Mouse (Mus musculus) stomach, embryonic 16.5 days (tissue): ENCODE measurements around the gene Sfi1. TPM values are rescaled to one million over a fixed set of nuclear protein-coding genes. Genes with fewer than 3 reads are reported as not detected.
A peak's percentile ranks its signal among the peaks of the same experiment; 100 is the strongest.
"Not testable (repeated sequence)": the region's sequence is repeated elsewhere in the genome, so short reads cannot be mapped to it uniquely, and the experiment has no call there.

Source experiments
- ATAC-seq: fragments of 200-750 bp; cut with Nextera tagmentation; 2 replicates; pipeline ENCODE4 v1.8.0; 2017; ENCODE audit warnings: moderate number of reproducible peaks, moderate TSS enrichment; ENCODE audit not compliant: insufficient read depth, low FRiP score
- H3K27ac ChIP-seq: fragments of 300-500 bp; sonication (generic); 2 replicates; pipeline ENCODE4 v1.5.1; 2014; ENCODE audit warnings: low read length
- H3K27me3 ChIP-seq: fragments of 300-500 bp; sonication (generic); 2 replicates; pipeline ENCODE4 v1.6.1; 2014; ENCODE audit warnings: low read length, control low read depth, mixed read lengths; ENCODE audit not compliant: control insufficient read depth, insufficient read depth
- H3K36me3 ChIP-seq: fragments of 300-500 bp; sonication (generic); 2 replicates; pipeline ENCODE4 v1.6.1; 2014; ENCODE audit warnings: low read length; ENCODE audit not compliant: control insufficient read depth, insufficient read depth
- H3K4me1 ChIP-seq: fragments of 300-500 bp; sonication (generic); 2 replicates; pipeline ENCODE4 v1.6.1; 2014; ENCODE audit warnings: low read length, control low read depth, mixed read lengths; ENCODE audit not compliant: control insufficient read depth, insufficient read depth
- H3K4me2 ChIP-seq: fragments of 300-500 bp; sonication (generic); 2 replicates; pipeline ENCODE4 v1.6.1; 2014; ENCODE audit warnings: low read depth, low read length, mixed read lengths
- H3K4me3 ChIP-seq: fragments of 300-500 bp; sonication (generic); replicated peaks from 2 replicates; pipeline ENCODE4 v1.5.1; 2014; ENCODE audit warnings: mild to moderate bottlenecking, low read length
- H3K9ac ChIP-seq: fragments of 300-500 bp; sonication (generic); 2 replicates; pipeline ENCODE4 v1.6.1; 2014; ENCODE audit warnings: low read length
- H3K9me3 ChIP-seq: fragments of 300-500 bp; sonication (generic); replicated peaks from 2 replicates; pipeline ENCODE4 v1.6.1; 2016; ENCODE audit warnings: low read length, control low read depth; ENCODE audit not compliant: control insufficient read depth
- WGBS: fragments of 180-500 bp; shearing (Covaris S2); extraction: QIAGEN DNeasy Blood & Tissue Kit; methylation state at CpG from one replicate; pipeline ENCODE4 v1.1.7; 2014; 5-methylcytosine and 5-hydroxymethylcytosine counted together
- polyA plus RNA-seq: library from polyadenylated mRNA; unstranded; fragments of >200 nt; fragmentation: Nextera tagmentation; extraction: Ambion mirVana; gene quantifications from 2 replicates; pipeline ENCODE4 v1.2.1, GENCODE M21; 2015

Gene Sfi1
- polyA plus RNA-seq, 1 experiment from 2014 or later = 14.6 TPM

GRCm38 (mm10) chr11:3203771-3204170 lies 10.5 kb upstream of the Sfi1 start:
- Histone ChIP-seq H3K4me1 (no peaks in the 10 kb centered on the region), H3K9ac (no peak overlapping the region), H3K27me3 (no peaks in the 10 kb centered on the region), H3K4me2 (peak overlapping the region; percentile 29), H3K36me3 (peaks cover 6% of the 10 kb centered on the region; the same call in 1 of the 2 replicates), H3K4me3 (peak overlapping the region; percentile 42), H3K9me3 (no peaks in the 10 kb centered on the region), H3K27ac (no peak overlapping the region)
- 65% methylated on average over 2 of the region's 2 CpGs for WGBS
- no peak for ATAC-seq

- WGBS = under 1% methylated on average over 33 of the region's 57 CpGs
- H3K27ac ChIP-seq = peak overlapping the region; percentile 2; the same call in 1 of the 2 replicates
- ATAC-seq = peak; percentile 32; the same call in 1 of the 2 replicates
These were observed 9.6 kb upstream of the Sfi1 start for GRCm38 (mm10) chr11:3202781-3203441.

GRCm38 (mm10) chr11:3202231-3202701 lies 9.0 kb upstream of the Sfi1 start, which contains the start of gene Eif4enif1:
Gene Eif4enif1 (plus strand): TSS chr11:3202392.
- Histone ChIP-seq H3K27ac (peak within 1 kb of the TSS; percentile 2; the same call in 1 of the 2 replicates), H3K36me3 (peaks cover 4% of the 10 kb centered on the region; the same call in 1 of the 2 replicates), H3K9ac (peak within 1 kb of the TSS; percentile 56), H3K4me1 (no peaks in the 10 kb centered on the region), H3K4me3 (peak within 1 kb of the TSS; percentile 42), H3K9me3 (no peaks in the 10 kb centered on the region), H3K27me3 (no peaks in the 10 kb centered on the region), H3K4me2 (peak within 1 kb of the TSS; percentile 29)
- WGBS = under 1% methylated on average over 41 of the region's 57 CpGs
- peak; percentile 73 for ATAC-seq

More at GRCm38 (mm10) chr11:3202781-3203441, 9.6 kb upstream of the Sfi1 start:
- no peaks in the 10 kb centered on the region for H3K9me3 ChIP-seq
- H3K4me2 ChIP-seq = peak overlapping the region; percentile 29
- no peaks in the 10 kb centered on the region for H3K4me1 ChIP-seq
- H3K4me3 ChIP-seq = peak overlapping the region; percentile 42
- peaks cover 6% of the 10 kb centered on the region; the same call in 1 of the 2 replicates for H3K36me3 ChIP-seq
- peak overlapping the region; percentile 56 for H3K9ac ChIP-seq
- no peaks in the 10 kb centered on the region for H3K27me3 ChIP-seq

- Histone ChIP-seq H3K4me3 (peak overlapping the region; percentile 42), H3K27me3 (no peaks in the 10 kb centered on the region), H3K9me3 (no peaks in the 10 kb centered on the region), H3K9ac (0 out of 2 replicates have a peak overlapping the region, but pooled peaks have one; percentile 0), H3K27ac (no peak overlapping the region), H3K4me2 (peak overlapping the region; percentile 21), H3K36me3 (no peaks in the 10 kb centered on the region), H3K4me1 (no peaks in the 10 kb centered on the region)
- ATAC-seq = no peak
- 5% methylated on average over 16 of the region's 16 CpGs for WGBS
These were observed 8.3 kb upstream of the Sfi1 start for GRCm38 (mm10) chr11:3201326-3202230.

GRCm38 (mm10) chr11:3200636-3201035 lies 7.4 kb upstream of the Sfi1 start:
- H3K4me1 ChIP-seq, H3K4me3 ChIP-seq, H3K9ac ChIP-seq, H3K9me3 ChIP-seq, H3K27me3 ChIP-seq, H3K4me2 ChIP-seq, H3K27ac ChIP-seq, H3K36me3 ChIP-seq, ATAC-seq: not testable (repeated sequence)
- WGBS = 91% methylated on average over 5 of the region's 7 CpGs

- not testable (repeated sequence) for H3K9ac ChIP-seq
These were observed 10.6 kb downstream of the Sfi1 start for GRCm38 (mm10) chr11:3182707-3183106.

GRCm38 (mm10) chr11:3181971-3182370 lies 11.3 kb downstream of the Sfi1 start:
- H3K9ac ChIP-seq, H3K36me3 ChIP-seq, H3K4me2 ChIP-seq, H3K4me1 ChIP-seq, H3K9me3 ChIP-seq, H3K27me3 ChIP-seq, ATAC-seq, H3K4me3 ChIP-seq, H3K27ac ChIP-seq: not testable (repeated sequence)
- WGBS = 62% methylated on average over 1 of the region's 1 CpGs

More at GRCm38 (mm10) chr11:3182707-3183106, 10.6 kb downstream of the Sfi1 start:
- H3K4me3 ChIP-seq, H3K9me3 ChIP-seq, H3K36me3 ChIP-seq, ATAC-seq, H3K4me1 ChIP-seq, H3K4me2 ChIP-seq, H3K27ac ChIP-seq, H3K27me3 ChIP-seq: not testable (repeated sequence)
- 83% methylated on average over 1 of the region's 1 CpGs for WGBS

- WGBS = 57% methylated on average over 4 of the region's 4 CpGs
- not testable (repeated sequence) for H3K36me3 ChIP-seq, H3K27ac ChIP-seq, H3K4me3 ChIP-seq, H3K27me3 ChIP-seq, H3K4me2 ChIP-seq, H3K4me1 ChIP-seq, H3K9me3 ChIP-seq, ATAC-seq, H3K9ac ChIP-seq
These were observed 12.0 kb downstream of the Sfi1 start for GRCm38 (mm10) chr11:3181250-3181649.
